Mouse (Mus musculus) ES-E14 (cell line): Measurements from ENCODE around the gene Ep400.
A peak's percentile ranks its signal among the peaks of the same experiment; 100 is the strongest.

Source experiments
- CHD2 ChIP-seq: IDR thresholded peaks from 2 replicates; pipeline ENCODE4 v1.6.1; 2014; ENCODE audit warnings: mild to moderate bottlenecking, low read depth, low read length, inconsistent platforms
- MAFK ChIP-seq: IDR thresholded peaks from 2 replicates; pipeline ENCODE4 v1.6.1; 2014; ENCODE audit warnings: mild to moderate bottlenecking, low read depth, low read length, inconsistent platforms; ENCODE audit not compliant: insufficient read depth

GRCm38 (mm10) chr5:110808821-110809666 lies 38.5 kb upstream of the Ep400 start:
- TF ChIP-seq MAFK (no peak), CHD2 (0 out of 2 replicates have a peak, but pooled peaks have one; percentile 26)
